Mouse (Mus musculus): ENCODE data around the gene Mrpl51.

The Mrpl51 gene

DNA sequence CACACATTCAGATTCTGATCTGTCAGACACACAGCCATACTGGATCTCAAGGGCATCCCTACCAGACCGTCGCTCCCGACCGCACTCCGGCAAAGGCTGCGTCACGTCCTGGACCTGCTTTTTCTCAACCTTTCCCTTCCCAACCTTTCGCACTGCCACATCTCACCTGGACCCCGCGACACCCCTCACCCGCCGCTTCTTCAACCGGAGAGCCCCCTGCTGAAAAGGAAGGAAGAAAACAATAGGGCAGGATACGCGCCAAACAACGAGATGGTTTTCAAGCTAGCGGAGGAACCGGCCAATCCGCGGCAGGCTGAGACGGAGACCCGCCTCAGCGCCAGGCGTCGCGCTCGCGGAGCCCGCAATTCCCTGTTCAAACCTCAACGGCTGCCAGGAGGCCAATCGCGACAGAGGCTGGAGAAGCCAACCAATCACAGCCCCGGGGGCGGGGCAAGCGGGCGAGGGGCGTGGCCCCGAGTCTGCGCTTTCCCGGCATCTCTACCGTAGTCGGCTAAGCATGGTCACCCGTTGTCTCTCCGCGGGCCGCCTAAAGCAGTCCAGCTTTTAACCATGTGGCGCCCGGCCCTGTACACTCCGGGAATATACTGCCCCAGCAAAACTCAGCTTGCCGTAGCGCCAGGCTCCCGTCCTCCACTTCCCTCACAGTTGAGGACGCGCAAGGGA lies at the start of gene Mrpl51, which contains the start of gene Ncapd2:
Gene Mrpl51 (plus strand): TSS at position 470 of the 684 bp plus-strand sequence.
Gene Ncapd2 (minus strand): TSS at position 370 of the 684 bp plus-strand sequence.
- DNase-seq (ENCODE audit: low spot score): peak; percentile 90

DNA sequence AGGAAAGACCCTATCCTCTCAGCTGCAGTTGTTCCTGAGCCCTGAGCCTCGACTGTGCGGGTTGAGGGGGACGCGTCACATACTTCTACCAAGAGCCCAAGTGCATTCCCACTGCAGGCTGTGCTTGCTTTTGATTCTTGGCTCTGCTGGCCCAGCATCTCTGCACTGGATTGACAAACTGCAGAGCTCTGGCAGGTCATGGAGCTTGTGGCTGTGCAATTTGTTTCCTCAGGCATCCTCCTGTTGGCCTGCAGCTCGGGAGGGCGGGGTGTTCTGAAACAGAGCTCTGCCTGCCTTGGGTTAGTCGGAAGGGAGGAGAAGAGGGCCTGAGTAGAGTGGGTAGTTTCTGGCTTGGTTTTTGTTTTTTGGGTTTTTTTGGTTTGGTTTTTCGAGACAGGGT lies 49.2 kb upstream of the Mrpl51 start:
- DNase-seq (ENCODE audit: low spot score): no peak

DNA sequence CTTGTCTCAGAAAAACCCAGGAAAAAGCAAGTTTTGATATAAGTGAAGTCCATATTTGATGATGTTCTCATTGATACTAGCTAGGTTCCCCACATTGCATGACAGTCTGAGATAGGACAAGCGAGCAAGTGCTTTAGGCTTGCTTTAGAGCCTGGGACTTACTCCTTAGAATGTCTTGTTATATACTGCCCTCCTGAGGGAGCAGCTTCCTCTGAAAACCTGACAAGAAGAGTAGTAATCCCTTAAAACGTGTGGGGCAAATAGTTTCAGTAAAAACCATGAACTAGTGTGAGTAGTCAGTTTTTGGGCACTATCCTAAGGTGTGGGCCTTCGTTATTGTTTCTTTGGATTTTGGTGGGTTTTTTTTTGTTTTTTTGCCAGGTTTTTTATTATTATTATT lies 48.5 kb upstream of the Mrpl51 start:
- DNase-seq (ENCODE audit: low spot score): no peak

DNA sequence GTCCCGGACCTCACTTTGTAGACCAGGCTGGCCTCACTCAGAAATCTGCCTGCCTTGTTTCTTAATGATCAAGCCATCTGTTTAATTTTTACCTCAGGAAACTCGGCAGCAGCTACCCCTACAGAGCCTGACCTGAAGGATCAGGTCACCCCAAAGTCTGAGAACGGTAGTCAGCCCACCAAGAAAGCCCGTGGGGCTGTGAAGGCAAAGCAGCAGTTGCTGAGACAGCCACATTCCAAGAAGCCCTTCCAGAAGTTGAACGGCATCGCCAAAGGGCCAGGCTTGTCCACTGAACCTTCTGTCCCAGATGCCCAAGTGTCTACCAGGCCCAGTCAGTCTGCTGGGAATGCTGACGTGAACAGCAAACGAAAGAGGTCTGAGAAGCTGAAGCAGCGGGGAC lies 47.7 kb upstream of the Mrpl51 start:
- DNase-seq (ENCODE audit: low spot score): no peak

DNA sequence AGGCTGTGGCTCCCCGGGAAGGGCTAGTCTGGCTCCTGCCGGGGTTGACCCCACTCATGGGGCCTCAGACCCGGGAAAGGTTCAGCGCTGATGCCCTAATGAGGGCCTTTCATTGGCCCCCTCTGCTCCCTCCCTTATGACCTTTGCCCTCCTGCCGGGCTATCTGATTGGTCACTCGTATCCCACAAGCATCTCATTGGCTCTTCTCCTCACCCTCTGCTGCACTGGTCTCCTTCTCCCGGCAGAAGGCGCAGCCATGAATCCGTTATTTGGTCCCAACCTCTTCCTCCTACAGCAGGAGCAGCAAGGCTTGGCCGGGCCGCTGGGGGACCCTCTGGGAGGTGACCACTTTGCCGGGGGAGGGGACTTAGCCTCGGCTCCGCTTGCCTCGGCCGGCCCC lies 46.6 kb upstream of the Mrpl51 start, which contains the start of gene Iffo1:
Gene Iffo1 (plus strand): TSS at position 241 of the 400 bp plus-strand sequence.
- peak; percentile 94 for DNase-seq (ENCODE audit: low spot score)

DNA sequence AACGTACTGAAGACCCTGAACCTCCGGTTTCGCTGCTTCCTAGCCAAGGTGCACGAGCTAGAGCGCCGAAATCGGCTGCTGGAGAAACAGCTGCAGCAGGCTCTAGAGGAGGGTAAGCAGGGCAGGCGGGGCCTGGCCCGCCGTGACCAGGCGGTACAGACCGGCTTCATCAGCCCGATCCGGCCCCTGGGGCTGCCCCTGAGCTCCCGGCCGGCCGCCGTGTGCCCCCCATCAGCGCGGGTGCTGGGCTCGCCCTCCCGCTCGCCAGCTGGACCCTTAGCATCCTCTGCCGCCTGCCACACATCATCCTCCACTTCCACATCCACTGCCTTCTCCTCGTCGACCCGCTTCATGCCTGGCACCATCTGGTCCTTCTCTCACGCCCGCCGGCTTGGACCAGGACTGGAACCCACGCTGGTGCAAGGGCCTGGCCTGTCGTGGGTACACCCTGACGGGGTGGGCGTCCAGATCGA lies 46.1 kb upstream of the Mrpl51 start:
- DNase-seq (ENCODE audit: low spot score): no peak

DNA sequence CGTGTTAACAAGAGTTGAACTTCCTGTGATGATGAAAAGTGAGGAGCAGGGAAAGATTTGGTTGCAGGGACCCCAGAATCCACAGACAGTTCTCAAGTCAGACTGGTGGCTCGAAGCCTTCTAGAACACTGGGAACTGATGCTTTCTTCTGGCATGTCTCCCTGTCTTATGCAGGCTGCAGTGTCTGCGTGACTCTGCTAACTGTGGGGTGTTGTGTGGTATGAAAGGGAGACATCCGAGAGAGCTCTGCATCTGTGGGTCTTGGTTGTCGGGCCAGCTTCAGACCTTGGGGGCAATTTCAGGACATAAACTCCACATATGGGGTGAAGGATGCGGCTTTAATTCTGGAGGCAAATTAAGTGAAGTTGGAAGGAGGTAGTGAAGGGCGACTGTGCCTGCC lies 45.5 kb upstream of the Mrpl51 start:
- DNase-seq (ENCODE audit: low spot score): no peak

DNA sequence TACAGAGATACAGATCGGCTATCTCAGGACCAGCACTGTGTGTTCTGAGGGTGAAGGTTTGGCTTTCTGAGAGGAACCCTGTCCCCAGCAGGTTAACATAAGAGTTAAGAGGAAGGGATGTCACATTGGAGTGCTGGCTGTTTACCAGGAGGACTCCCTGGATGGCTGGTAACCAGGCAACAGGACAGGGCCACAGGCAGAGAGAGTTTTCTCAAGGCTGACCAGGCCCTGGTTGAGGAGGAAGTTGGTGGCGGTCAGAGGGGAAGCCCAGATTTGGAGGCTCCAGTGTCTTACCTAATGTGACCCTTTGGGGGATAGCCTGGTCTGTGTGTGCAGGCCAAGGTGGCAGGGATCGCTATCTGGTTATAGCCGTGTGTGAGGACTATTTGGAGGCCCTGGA lies 44.8 kb upstream of the Mrpl51 start:
- no peak for DNase-seq (ENCODE audit: low spot score)

DNA sequence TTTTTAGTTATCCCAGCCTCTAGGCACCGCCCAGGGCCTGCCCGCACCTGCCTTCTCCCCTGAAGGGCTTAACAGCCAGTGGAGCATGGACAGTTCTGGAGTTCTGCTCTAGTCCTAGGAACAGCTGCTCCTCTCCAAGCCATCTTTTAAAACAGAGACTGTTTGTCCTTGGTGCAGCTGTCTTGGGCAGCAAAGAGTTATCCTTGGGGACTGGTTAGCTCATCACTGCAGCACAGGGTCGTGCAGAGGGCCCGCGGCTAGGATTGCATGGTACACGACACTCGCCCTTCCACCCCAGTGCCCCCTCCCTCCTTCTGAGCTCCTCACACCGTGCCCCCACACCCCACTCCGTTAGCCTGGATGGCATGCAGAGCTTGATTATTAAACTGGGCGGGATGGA lies 44.3 kb upstream of the Mrpl51 start:
- DNase-seq (ENCODE audit: low spot score): no peak

DNA sequence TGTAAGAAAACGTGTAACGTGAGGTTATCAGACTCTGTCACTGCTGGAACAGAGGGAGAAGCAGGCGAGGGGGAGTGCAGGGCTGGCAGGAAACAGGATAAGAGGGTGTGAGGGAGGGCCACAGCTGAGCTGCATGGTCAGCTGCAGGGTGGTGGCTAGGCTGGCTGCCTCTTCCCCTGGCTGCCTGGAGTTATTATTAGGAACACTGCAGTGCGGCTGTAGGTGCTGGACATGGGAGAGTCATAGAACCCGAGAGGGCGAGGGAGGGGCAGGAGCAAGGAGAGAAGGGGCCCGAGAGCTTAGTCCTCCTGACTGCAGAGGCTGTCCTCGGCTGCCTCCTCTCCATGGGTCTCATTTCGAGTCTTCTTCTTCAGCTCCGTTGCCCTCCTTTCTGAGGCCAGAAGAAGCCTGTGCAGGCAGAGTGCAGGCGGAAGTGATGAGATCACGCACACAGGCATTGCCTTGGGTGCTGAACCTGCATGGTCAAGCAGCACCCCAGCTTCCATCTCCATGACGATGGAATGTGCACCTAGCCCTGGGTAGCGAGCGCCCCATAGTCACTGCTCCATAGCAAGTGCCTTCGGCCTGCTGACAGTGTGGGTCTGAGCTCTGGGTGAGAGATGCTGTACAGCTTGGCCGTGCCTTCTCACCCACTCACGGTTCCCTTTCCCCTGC lies 43.2 kb upstream of the Mrpl51 start:
- DNase-seq (ENCODE audit: low spot score): no peak

DNA sequence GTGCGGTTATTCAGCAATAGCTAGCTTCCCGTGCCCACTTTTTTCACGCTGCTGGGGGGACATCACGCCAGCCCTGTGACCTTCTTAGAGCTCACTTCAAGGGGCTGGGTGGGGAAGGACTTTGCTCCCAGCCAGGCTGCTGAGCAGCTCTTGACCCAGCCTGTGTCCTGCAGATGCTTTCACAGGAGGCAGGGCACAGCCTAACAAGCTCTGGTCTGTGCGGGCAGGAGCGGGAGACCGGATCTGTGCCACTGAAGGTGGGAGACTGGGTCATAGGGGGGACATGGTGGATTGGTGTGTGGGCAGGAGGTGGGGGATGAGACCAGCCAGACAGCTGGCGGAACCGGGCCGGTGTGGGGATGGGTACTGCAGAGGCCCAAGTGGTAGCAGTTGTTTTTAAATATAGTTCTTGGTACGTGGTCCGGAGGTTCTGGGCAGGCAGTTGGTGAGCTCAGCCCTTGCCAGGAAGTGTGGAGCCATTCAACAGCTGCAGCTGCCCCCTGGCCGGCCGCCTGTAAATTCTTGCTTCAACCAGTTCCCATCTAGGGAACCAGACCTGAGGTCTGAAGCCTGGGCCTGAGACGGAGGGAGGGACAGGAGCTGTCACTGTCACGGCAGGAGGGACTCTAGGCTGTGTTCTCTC lies 42.6 kb upstream of the Mrpl51 start:
- DNase-seq (ENCODE audit: low spot score): no peak

DNA sequence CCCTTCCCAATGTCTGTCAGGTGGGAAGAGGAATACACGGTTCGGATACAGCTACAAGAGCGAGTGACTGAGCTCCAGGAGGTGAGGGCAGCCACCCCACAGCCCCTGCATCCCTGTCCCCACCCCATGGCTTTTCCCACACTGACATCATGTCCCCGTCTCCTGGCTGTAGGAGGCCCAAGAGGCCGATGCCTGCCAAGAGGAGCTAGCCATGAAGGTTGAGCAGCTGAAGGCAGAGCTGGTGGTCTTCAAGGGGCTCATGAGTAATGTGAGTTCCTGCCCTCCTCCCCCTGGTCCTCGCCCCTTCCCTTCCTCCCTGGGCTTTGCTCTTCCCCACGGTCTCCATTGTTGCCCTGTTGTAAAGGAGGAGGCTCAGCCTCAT lies 42.0 kb upstream of the Mrpl51 start:
- no peak for DNase-seq (ENCODE audit: low spot score)

DNA sequence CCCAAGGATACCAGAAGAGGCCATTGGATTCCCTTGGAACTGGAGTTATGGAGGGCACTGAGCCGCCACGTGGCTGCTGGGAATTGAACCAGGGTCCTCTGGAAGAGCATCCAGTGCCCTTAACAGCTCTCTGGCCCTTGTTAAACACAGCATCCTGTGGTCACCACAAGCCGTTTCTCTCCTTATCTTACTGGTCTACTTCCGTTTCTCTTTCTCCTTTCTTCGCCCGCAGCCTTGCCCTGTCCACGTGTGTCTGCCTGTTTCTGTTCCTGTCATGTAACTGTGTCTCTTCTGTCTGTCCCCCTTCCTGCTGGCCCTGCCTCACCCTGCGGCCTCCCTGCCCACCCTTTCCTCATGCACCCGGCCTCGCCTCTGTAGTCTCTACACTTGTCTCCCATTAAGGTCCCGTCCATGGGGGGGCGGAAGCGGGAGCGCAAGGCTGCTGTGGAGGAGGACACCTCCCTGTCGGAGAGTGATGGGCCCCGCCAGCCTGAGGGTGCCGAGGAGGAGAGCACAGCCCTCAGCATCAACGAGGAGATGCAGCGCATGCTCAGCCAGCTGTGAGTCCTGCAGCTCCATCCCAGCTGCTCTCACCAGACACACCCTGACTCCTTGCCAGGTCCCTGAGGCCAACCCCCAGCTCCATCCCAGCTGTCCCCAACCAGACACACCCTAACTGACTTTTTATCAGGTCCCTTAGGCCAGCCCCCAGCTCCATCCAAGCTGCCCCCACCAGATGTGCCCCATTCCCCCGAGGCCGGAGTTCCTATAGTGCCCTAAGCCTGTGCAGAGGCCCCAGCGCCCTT lies 39.2 kb upstream of the Mrpl51 start:
- DNase-seq (ENCODE audit: low spot score): no peak

DNA sequence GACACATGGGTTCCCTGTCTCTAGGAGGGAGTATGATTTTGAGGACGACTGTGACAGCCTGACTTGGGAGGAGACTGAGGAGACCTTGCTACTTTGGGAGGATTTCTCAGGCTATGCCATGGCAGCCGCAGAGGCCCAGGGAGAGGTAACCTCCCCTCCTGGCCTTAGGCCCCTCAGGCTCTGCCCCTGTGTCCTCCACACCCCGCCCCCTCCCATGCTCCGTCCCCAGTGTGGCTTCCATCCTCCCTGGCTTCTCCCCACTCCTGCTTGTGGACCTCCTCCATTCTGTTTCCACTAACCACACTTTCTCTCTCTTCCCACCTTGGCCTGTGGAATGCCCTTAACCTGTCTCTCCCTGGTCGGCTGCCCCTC lies 38.6 kb upstream of the Mrpl51 start:
- DNase-seq (ENCODE audit: low spot score): no peak

DNA sequence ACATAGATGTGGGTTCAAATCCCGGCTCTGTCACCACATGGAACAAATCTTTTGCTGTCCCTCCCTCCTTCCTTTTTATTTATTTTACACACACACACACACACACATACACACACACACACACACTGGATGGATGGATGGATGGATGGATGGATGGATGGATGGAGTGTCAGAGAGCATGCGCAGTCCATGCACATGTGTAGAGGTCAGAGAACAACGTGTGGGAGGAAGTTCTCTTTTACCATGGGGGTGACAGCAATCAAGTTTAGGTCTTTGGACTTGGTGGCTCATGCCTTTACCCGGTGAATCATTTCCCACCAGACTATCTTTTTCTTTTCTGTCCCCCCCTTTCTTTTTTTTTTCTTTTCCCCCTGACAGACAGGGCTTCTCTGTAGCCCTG lies 37.9 kb upstream of the Mrpl51 start:
- no peak for DNase-seq (ENCODE audit: low spot score)

DNA sequence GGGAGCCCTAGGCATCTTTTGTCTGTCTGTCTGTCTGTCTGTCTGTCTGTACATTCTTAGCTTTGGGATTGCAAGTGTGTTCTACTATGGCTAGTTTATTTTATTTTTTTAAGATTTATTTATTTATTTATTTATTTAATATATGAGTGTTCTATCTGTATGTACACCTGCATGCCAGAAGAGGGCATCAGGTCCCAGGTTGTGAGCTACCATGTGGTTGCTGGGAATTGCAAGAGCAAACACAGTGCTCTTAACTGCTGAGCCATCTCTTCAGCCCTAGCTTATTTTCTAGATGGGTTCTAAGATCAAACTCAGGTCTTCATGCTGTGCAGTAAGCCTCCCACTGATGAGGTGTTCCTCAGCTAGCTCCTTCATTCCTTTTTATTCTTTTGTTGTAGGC lies 37.1 kb upstream of the Mrpl51 start:
- DNase-seq (ENCODE audit: low spot score): no peak

DNA sequence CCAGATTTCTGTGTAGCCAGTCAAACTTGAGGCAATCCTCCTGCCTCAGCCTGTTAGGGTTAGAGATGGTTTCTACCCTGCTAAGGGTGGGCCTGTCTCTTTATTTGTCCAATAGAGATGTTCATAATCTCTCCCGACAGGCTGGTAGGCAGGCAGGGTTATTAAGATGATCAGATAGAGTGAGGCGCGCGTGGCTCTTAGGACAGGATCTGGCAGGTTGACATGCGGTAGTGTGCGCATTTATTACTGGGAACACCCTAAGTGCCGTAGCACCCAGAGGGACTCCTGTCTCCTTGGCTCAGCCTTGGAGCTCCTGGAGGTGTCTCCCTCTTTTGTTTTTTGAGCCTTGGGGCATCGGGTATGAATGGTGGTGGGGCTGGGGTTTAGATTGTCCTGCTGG lies 36.3 kb upstream of the Mrpl51 start:
- no peak for DNase-seq (ENCODE audit: low spot score)

DNA sequence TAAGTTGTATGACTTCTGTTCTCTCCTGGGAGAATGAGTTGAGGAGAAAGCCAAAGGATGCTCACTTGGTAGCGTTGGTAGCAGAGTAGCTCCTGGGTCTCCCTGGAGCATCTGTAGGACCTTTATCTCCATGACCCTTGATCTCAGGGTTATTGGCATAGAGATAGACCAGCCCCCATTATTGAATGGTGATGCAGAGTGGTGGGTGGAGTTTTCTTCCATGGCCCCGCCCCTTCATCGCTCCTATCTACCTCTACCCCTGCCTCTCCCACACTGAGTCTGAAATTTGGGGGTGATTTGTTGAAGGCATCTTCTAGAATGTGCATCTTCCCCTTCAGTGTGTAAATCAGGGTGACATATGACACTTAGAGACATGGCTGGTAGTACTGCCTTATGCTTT lies 35.1 kb upstream of the Mrpl51 start:
- no peak for DNase-seq (ENCODE audit: low spot score)

DNA sequence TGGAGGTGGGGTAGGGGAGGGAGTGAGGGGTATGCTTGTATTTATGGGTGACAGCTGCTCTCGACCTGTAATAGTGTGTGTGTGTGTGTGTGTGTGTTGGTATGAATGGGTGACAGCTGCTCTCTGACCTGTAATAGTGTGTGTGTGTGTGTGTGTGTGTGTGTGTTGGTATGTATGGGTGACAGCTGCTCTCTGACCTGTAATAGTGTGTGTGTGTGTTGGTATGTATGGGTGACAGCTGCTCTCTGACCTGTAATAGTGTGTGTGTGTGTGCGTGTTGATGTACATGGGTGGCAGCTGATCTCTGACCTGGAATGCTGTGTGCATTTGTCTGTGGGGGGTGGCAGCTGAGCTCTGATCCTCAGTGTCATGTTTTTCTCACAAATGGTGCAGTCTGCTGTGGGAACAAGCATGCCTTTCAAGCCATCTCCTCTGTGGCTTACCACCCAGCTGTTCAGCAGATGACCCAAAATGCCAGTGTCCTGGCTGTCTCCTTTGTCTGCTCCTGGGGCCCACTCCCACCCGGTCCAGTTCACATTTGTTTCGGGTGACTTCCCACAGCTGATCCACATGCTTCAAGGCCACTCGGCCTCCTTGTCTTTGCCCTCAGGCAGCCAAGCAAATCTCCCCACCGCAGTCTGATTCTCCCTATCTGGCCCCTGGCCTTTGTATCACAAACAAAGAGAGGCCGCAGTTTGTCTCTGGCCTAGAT lies 34.5 kb upstream of the Mrpl51 start:
- DNase-seq (ENCODE audit: low spot score): no peak

DNA sequence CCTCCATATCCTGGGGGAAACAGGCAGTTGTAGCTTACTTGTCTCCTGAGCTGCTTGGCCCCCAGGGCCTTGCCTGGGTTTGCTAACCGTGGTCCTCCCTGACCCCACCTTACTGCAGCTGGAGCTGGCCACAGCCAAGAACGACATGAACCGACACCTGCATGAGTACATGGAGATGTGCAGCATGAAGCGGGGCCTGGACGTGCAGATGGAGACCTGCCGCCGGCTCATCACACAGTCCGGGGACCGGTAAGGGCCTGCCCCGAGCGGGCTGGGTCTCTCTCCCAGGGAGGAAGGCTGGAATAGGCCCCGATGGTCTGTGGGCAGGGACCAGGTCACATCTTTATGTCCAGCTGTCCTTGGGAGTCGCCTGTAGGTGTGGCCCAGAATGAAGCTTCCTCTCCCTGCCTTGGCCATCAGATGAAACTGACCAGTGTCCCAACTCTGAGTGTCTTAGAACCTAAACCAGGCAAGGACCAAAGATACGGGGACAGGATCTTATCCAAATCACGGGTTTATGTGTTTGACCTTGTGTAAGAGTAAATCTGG lies 32.6 kb upstream of the Mrpl51 start:
- no peak for DNase-seq (ENCODE audit: low spot score)

DNA sequence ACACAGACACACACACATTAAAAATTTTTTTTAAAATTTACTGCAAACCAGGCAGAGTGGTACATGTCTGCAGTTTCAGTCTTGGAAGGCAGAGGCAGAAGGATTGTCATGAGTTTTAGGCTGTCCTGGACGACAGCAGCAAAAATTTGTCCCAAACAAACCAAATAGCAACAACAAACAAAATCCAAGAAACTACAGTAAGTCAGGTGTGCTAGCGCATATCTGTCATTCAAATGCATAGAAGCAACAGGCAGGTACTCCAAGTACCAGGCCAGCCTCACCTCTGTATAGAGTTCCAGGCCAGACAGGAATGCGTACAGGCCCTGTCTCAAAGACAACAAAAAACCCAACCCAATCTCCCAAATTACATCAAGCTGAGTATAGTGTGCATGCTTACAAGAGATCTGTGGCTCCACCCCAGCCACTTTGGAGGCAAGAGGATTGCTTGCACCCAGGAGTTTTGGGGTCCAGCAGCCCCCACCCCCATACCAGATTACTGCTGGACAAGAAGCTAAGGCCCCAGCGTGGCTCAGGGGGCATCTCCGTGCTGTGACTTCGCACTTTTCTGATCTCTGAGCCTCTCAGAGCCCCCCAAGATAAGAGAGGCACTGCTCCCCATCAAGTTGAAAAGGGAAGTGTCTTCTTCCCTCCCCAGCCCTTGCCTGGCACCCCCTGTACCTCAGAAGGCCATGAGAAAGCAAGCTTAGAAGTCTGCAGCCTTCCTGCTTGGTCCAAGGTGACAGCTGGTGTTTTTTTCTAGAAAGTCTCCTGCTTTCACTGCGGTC lies 31.6 kb upstream of the Mrpl51 start:
- DNase-seq (ENCODE audit: low spot score): no peak

All from layer of hippocampus, adult 9-10 months (tissue).